18 mouse cellular contexts compared by ENCODE assay signal in genomic region chr9:42702231-42703132, GRCm38 (mm10).
DNase-seq lines count a peak whose midpoint lies in the region; ATAC-seq lines count a peak whose summit lies in the region.
"Had no signal": no experiment of that assay in that cellular context is flagged by ENCODE, and none has a peak within 500 bp of the region (broad histone marks: within the 10 kb centered on the region; RNA-seq: fewer than 3 reads in every experiment).

No protein-coding gene starts in this region.

- no peak for ATAC-seq in forebrain, embryonic 16.5 days
- peak; percentile 57 for ATAC-seq in hindbrain, embryonic 15.5 days (ENCODE audit: low FRiP score, low read depth)
- ATAC-seq in hindbrain, embryonic 11.5 days (ENCODE audit: low FRiP score), result no peak
- ATAC-seq in limb, embryonic 13.5 days (ENCODE audit: low FRiP score, low read depth), result no peak
- ATAC-seq: forebrain, postnatal 0 days; intestine, embryonic 16.5 days had no signal

- H3K9me3 ChIP-seq in forebrain, embryonic 10.5 days, result peaks cover 4% of the 10 kb centered on the region; the same call in 1 of the 2 replicates
- H3K9me3 ChIP-seq in forebrain, embryonic 16.5 days (ENCODE audit: control insufficient read depth, low read length), result 0 out of 2 replicates have a peak, but pooled peaks cover 2% of the 10 kb centered on the region
- no peaks in the 10 kb centered on the region for H3K9me3 ChIP-seq in hindbrain, embryonic 15.5 days
- H3K9me3 ChIP-seq in hindbrain, embryonic 11.5 days (ENCODE audit: control insufficient read depth, low read length), result no peaks in the 10 kb centered on the region
- peaks cover 4% of the 10 kb centered on the region for H3K9me3 ChIP-seq in limb, embryonic 13.5 days
- no peaks in the 10 kb centered on the region for H3K9me3 ChIP-seq in limb, embryonic 10.5 days (replicated peaks)
- peaks cover 3% of the 10 kb centered on the region; the same call in 1 of the 2 replicates for H3K9me3 ChIP-seq in embryonic facial prominence, embryonic 10.5 days
- H3K9me3 ChIP-seq: neural tube, embryonic 12.5 days had no signal

- no peak overlapping the region for H3K4me2 ChIP-seq in forebrain, embryonic 16.5 days (ENCODE audit: low read length)
- H3K4me2 ChIP-seq in hindbrain, embryonic 15.5 days, result no peak overlapping the region
- H3K4me2 ChIP-seq in hindbrain, embryonic 11.5 days (replicated peaks; ENCODE audit: low read depth, low read length), result no peak overlapping the region
- H3K4me2 ChIP-seq in limb, embryonic 13.5 days (replicated peaks), result no peak overlapping the region
- H3K4me2 ChIP-seq: neural tube, embryonic 12.5 days had no signal

- 88% methylated on average over 11 of the region's 11 CpGs for whole genome bisulfite sequencing in forebrain, embryonic 10.5 days
- WGBS in forebrain, embryonic 16.5 days, result 90% methylated on average over 11 of the region's 11 CpGs
- 66% methylated on average over 11 of the region's 11 CpGs for WGBS in hindbrain, embryonic 15.5 days
- 79% methylated on average over 11 of the region's 11 CpGs for WGBS in hindbrain, embryonic 11.5 days
- 77% methylated on average over 11 of the region's 11 CpGs for WGBS in limb, embryonic 13.5 days
- 86% methylated on average over 11 of the region's 11 CpGs for WGBS in limb, embryonic 10.5 days
- WGBS in embryonic facial prominence, embryonic 10.5 days, result 89% methylated on average over 11 of the region's 11 CpGs

- DNase-seq in forebrain, embryonic 10.5 days (ENCODE audit: extremely low spot score, low spot score), result no peak
- no peak for DNase-seq in hindbrain, embryonic 11.5 days (ENCODE audit: low spot score)
- no peak for DNase-seq in limb, embryonic 10.5 days (ENCODE audit: low spot score)
- DNase-seq in embryonic facial prominence, embryonic 10.5 days (ENCODE audit: low spot score), result no peak
- no peak for DNase-seq in frontal cortex, adult 2 months (ENCODE audit: extremely low spot score in 1 of 2, low spot score in 1 of 2)
- DNase-seq: adrenal gland, postnatal 14 days; cerebellum, adult 9-10 months; embryo, embryonic 11 days; forebrain, postnatal 0 days; gastrocnemius, postnatal 10 days; liver; lung, adult 2 months; thymus, adult 18-20 months had no signal

- no peak overlapping the region for H3K4me3 ChIP-seq in forebrain, embryonic 10.5 days
- H3K4me3 ChIP-seq in forebrain, embryonic 16.5 days (replicated peaks; ENCODE audit: low read length), result no peak overlapping the region
- no peak overlapping the region for H3K4me3 ChIP-seq in hindbrain, embryonic 15.5 days
- H3K4me3 ChIP-seq in hindbrain, embryonic 11.5 days (ENCODE audit: low read depth, low read length), result no peak overlapping the region
- H3K4me3 ChIP-seq in limb, embryonic 13.5 days, result no peak overlapping the region
- no peak overlapping the region for H3K4me3 ChIP-seq in limb, embryonic 10.5 days
- no peak overlapping the region for H3K4me3 ChIP-seq in embryonic facial prominence, embryonic 10.5 days
- H3K4me3 ChIP-seq: neural tube, embryonic 12.5 days had no signal

- H3K27ac ChIP-seq in forebrain, embryonic 10.5 days, result 0 out of 2 replicates have a peak overlapping the region, but pooled peaks have one; percentile 11
- no peak overlapping the region for H3K27ac ChIP-seq in forebrain, embryonic 16.5 days (ENCODE audit: low read length)
- no peak overlapping the region for H3K27ac ChIP-seq in hindbrain, embryonic 15.5 days (replicated peaks)
- no peak overlapping the region for H3K27ac ChIP-seq in hindbrain, embryonic 11.5 days (ENCODE audit: low read depth, low read length)
- 0 out of 2 replicates have a peak overlapping the region, but pooled peaks have one; percentile 6 for H3K27ac ChIP-seq in limb, embryonic 13.5 days
- H3K27ac ChIP-seq in limb, embryonic 10.5 days, result no peak overlapping the region
- H3K27ac ChIP-seq in embryonic facial prominence, embryonic 10.5 days (replicated peaks), result 0 out of 2 replicates have a peak overlapping the region, but pooled peaks have one; percentile 15
- H3K27ac ChIP-seq: neural tube, embryonic 12.5 days had no signal

- H3K27me3 ChIP-seq in forebrain, embryonic 10.5 days (ENCODE audit: poor library complexity, severe bottlenecking), result no peaks in the 10 kb centered on the region
- H3K27me3 ChIP-seq in forebrain, embryonic 16.5 days (replicated peaks; ENCODE audit: control insufficient read depth, insufficient read depth, low read length), result no peaks in the 10 kb centered on the region
- no peaks in the 10 kb centered on the region for H3K27me3 ChIP-seq in hindbrain, embryonic 15.5 days
- no peaks in the 10 kb centered on the region for H3K27me3 ChIP-seq in hindbrain, embryonic 11.5 days (ENCODE audit: control insufficient read depth, insufficient read depth, low read length)
- peaks cover 3% of the 10 kb centered on the region; the same call in 1 of the 2 replicates for H3K27me3 ChIP-seq in limb, embryonic 13.5 days
- H3K27me3 ChIP-seq in limb, embryonic 10.5 days (ENCODE audit: low read depth, poor library complexity, severe bottlenecking), result peaks cover 7% of the 10 kb centered on the region; the same call in 1 of the 2 replicates
- no peaks in the 10 kb centered on the region for H3K27me3 ChIP-seq in embryonic facial prominence, embryonic 10.5 days (replicated peaks; ENCODE audit: low read depth, poor library complexity, severe bottlenecking)
- H3K27me3 ChIP-seq: neural tube, embryonic 12.5 days had no signal

- no peak overlapping the region for H3K9ac ChIP-seq in forebrain, embryonic 16.5 days (replicated peaks; ENCODE audit: low read depth, low read length)
- H3K9ac ChIP-seq in hindbrain, embryonic 15.5 days, result no peak overlapping the region
- H3K9ac ChIP-seq in hindbrain, embryonic 11.5 days (ENCODE audit: low read depth, low read length), result no peak overlapping the region
- no peak overlapping the region for H3K9ac ChIP-seq in limb, embryonic 13.5 days
- H3K9ac ChIP-seq: forebrain, postnatal 0 days; neural tube, embryonic 12.5 days had no signal

- H3K4me1 ChIP-seq in forebrain, embryonic 10.5 days, result peaks cover 27% of the 10 kb centered on the region
- H3K4me1 ChIP-seq in forebrain, embryonic 16.5 days (replicated peaks; ENCODE audit: control insufficient read depth, insufficient read depth, low read length), result no peaks in the 10 kb centered on the region
- peaks cover 8% of the 10 kb centered on the region; the same call in 1 of the 2 replicates for H3K4me1 ChIP-seq in hindbrain, embryonic 15.5 days (replicated peaks)
- H3K4me1 ChIP-seq in hindbrain, embryonic 11.5 days (replicated peaks; ENCODE audit: control insufficient read depth, insufficient read depth, low read length), result no peaks in the 10 kb centered on the region
- peaks cover 22% of the 10 kb centered on the region for H3K4me1 ChIP-seq in limb, embryonic 13.5 days
- peaks cover 24% of the 10 kb centered on the region for H3K4me1 ChIP-seq in limb, embryonic 10.5 days
- H3K4me1 ChIP-seq in embryonic facial prominence, embryonic 10.5 days, result peaks cover 27% of the 10 kb centered on the region

- H3K36me3 ChIP-seq in forebrain, embryonic 10.5 days (replicated peaks), result no peaks in the 10 kb centered on the region
- H3K36me3 ChIP-seq in forebrain, embryonic 16.5 days (ENCODE audit: control insufficient read depth, insufficient read depth), result no peaks in the 10 kb centered on the region
- H3K36me3 ChIP-seq in hindbrain, embryonic 15.5 days, result no peaks in the 10 kb centered on the region
- H3K36me3 ChIP-seq in hindbrain, embryonic 11.5 days (ENCODE audit: control insufficient read depth, insufficient read depth, low read length), result no peaks in the 10 kb centered on the region
- H3K36me3 ChIP-seq in limb, embryonic 13.5 days, result no peaks in the 10 kb centered on the region
- no peaks in the 10 kb centered on the region for H3K36me3 ChIP-seq in limb, embryonic 10.5 days
- no peaks in the 10 kb centered on the region for H3K36me3 ChIP-seq in embryonic facial prominence, embryonic 10.5 days (replicated peaks)
- H3K36me3 ChIP-seq: neural tube, embryonic 12.5 days had no signal

Comparison
In these comparisons a context has a peak if more than half of its experiments do, and no peak if none do; other contexts are left out.
1. H3K27ac ChIP-seq: peak in forebrain, embryonic 10.5 days (single experiment), limb, embryonic 13.5 days (single experiment) and embryonic facial prominence, embryonic 10.5 days (single experiment); none in forebrain, embryonic 16.5 days (single experiment), hindbrain, embryonic 15.5 days (single experiment), hindbrain, embryonic 11.5 days (single experiment) and limb, embryonic 10.5 days (single experiment).